Mouse (Mus musculus) liver, embryonic 14.5 days (tissue): ENCODE data around the gene Isl1. TPM values are rescaled to one million over a fixed set of nuclear protein-coding genes. Genes with fewer than 3 reads are reported as not detected.

ENCODE experiments used
- ATAC-seq: fragments of 200-750 bp; cut with Nextera tagmentation; 2 replicates; pipeline ENCODE4 v1.8.0; 2017; ENCODE audit warnings: moderate number of reproducible peaks, mild to moderate bottlenecking, moderate library complexity; ENCODE audit not compliant: insufficient read depth
- DNase-seq, 3 experiments: peaks; one replicate each; pipeline ENCODE4 v3.0.0-alpha.2; 2012 to 2013; ENCODE audit warnings: low read depth in 3 of 3, low spot score in 3 of 3
- H3K27ac ChIP-seq: fragments of 300-500 bp; sonication (generic); 2 replicates; pipeline ENCODE4 v1.5.1; 2014; ENCODE audit warnings: moderate library complexity, mild to moderate bottlenecking, control low read depth, inconsistent platforms
- H3K27me3 ChIP-seq: fragments of 300-500 bp; sonication (generic); 2 replicates; pipeline ENCODE4 v1.6.1; 2014; ENCODE audit warnings: mild to moderate bottlenecking, low read length, moderate library complexity; ENCODE audit not compliant: control insufficient read depth, insufficient read depth
- H3K36me3 ChIP-seq: fragments of 300-500 bp; sonication (generic); replicated peaks from 2 replicates; pipeline ENCODE4 v1.6.1; 2014; ENCODE audit warnings: low read depth; ENCODE audit not compliant: control insufficient read depth, insufficient read depth
- H3K4me1 ChIP-seq, 2 experiments: fragments of 200-500 bp in 1 of 2; fragments of 300-500 bp in 1 of 2; sonication (generic) in 1 of 2; replicated peaks; 2 replicates each; pipeline ENCODE4 v1.6.1; 2012 to 2014; ENCODE audit warnings: antibody characterized with exemption in 1 of 2, inconsistent platforms in 1 of 2, low read length in 1 of 2; ENCODE audit not compliant: control insufficient read depth in 2 of 2, insufficient read depth in 2 of 2
- H3K4me2 ChIP-seq: fragments of 300-500 bp; sonication (generic); 2 replicates; pipeline ENCODE4 v1.6.1; 2014; ENCODE audit warnings: low read depth, mild to moderate bottlenecking, control low read depth, moderate library complexity
- H3K4me3 ChIP-seq, 2 experiments: fragments of 200-500 bp in 1 of 2; fragments of 300-500 bp in 1 of 2; sonication (generic) in 1 of 2; 2 replicates each; pipeline ENCODE4 v1.5.1; 2012 to 2014; ENCODE audit warnings: low read depth in 2 of 2, low read length in 2 of 2, mild to moderate bottlenecking in 2 of 2, control low read depth in 1 of 2, inconsistent platforms in 1 of 2, moderate library complexity in 1 of 2; ENCODE audit not compliant: insufficient read depth in 1 of 2
- H3K9ac ChIP-seq: fragments of 300-500 bp; sonication (generic); replicated peaks from 2 replicates; pipeline ENCODE4 v1.6.1; 2014; ENCODE audit warnings: mild to moderate bottlenecking, control low read depth, moderate library complexity
- H3K9me3 ChIP-seq: fragments of 300-500 bp; sonication (generic); 2 replicates; pipeline ENCODE4 v1.6.1; 2016; ENCODE audit warnings: low read length, mixed read lengths; ENCODE audit not compliant: control insufficient read depth
- CTCF ChIP-seq: IDR thresholded peaks from 2 replicates; pipeline ENCODE4 v1.5.1; 2016; ENCODE audit warnings: antibody characterized with exemption, low read depth, control low read depth
- EP300 ChIP-seq: IDR thresholded peaks from 2 replicates; pipeline ENCODE4 v1.6.1; 2016; ENCODE audit warnings: antibody characterized with exemption, low read depth
- WGBS: fragments of 180-500 bp; shearing (Covaris S2); extraction: QIAGEN DNeasy Blood & Tissue Kit; methylation state at CpG from one replicate; pipeline ENCODE4 v1.1.7; 2014; ENCODE audit not compliant: insufficient replicate concordance; 5-methylcytosine and 5-hydroxymethylcytosine counted together
- polyA plus RNA-seq, 2 experiments: library from polyadenylated mRNA; depleted of rRNA in 1 of 2; stranded (reverse) in 1 of 2; unstranded in 1 of 2; fragments of >200 nt; fragmentation: Nextera tagmentation in 1 of 2; extraction: Ambion mirVana in 1 of 2; gene quantifications; 2 replicates each; pipeline versions ENCODE4 v1.2.1 to v1.2.3; 2012 to 2014

The Isl1 gene
- polyA plus RNA-seq, 2 experiments = 0.23 to 0.27 TPM

- WGBS = 15% methylated on average over 2 of the region's 2 CpGs
- H3K4me1 ChIP-seq = no peaks in the 10 kb centered on the region
- H3K36me3 ChIP-seq = no peaks in the 10 kb centered on the region
- no peaks in the 10 kb centered on the region for H3K9me3 ChIP-seq
- no peak overlapping the region for H3K27ac ChIP-seq
- no peak for ATAC-seq
- no peak overlapping the region for H3K4me3 ChIP-seq
- no peak overlapping the region for H3K4me2 ChIP-seq
- H3K9ac ChIP-seq = no peak overlapping the region
- TF ChIP-seq EP300 (no peak), CTCF (no peak)
- DNase-seq = no peak
- peaks cover 72% of the 10 kb centered on the region for H3K27me3 ChIP-seq
Observed at GRCm38 (mm10) chr13:116305721-116306120, 3.8 kb downstream of the Isl1 start.

- Histone ChIP-seq H3K9ac (no peak overlapping the region), H3K27ac (no peak overlapping the region), H3K4me2 (no peak overlapping the region), H3K4me1 (no peaks in the 10 kb centered on the region), H3K36me3 (no peaks in the 10 kb centered on the region), H3K4me3 (no peak overlapping the region), H3K9me3 (no peaks in the 10 kb centered on the region), H3K27me3 (peaks cover 66% of the 10 kb centered on the region)
- no peak for TF ChIP-seq EP300
- no peak for TF ChIP-seq CTCF
- no peak for DNase-seq
- no peak for ATAC-seq
- 3% methylated on average over 25 of the region's 25 CpGs for WGBS
Observed at GRCm38 (mm10) chr13:116304713-116305470, 4.6 kb downstream of the Isl1 start.

GRCm38 (mm10) chr13:116303766-116304165 is 5.7 kb downstream of the Isl1 start:
- Histone ChIP-seq H3K9ac (no peak overlapping the region), H3K27ac (no peak overlapping the region), H3K36me3 (no peaks in the 10 kb centered on the region), H3K9me3 (no peaks in the 10 kb centered on the region), H3K4me1 (no peaks in the 10 kb centered on the region), H3K4me2 (no peak overlapping the region), H3K4me3 (no peak overlapping the region), H3K27me3 (peaks cover 64% of the 10 kb centered on the region)
- ATAC-seq (no peak), DNase-seq (no peak)
- TF ChIP-seq EP300 = no peak
- TF ChIP-seq CTCF = no peak
- 13% methylated on average over 6 of the region's 6 CpGs for WGBS

GRCm38 (mm10) chr13:116302861-116303260 is 6.6 kb downstream of the Isl1 start:
- peaks cover 60% of the 10 kb centered on the region for H3K27me3 ChIP-seq
- no peak for DNase-seq
- H3K4me3 ChIP-seq = no peak overlapping the region
- H3K4me1 ChIP-seq = no peaks in the 10 kb centered on the region
- H3K9ac ChIP-seq = no peak overlapping the region
- H3K9me3 ChIP-seq = no peaks in the 10 kb centered on the region
- TF ChIP-seq CTCF = no peak
- no peak for TF ChIP-seq EP300
- H3K4me2 ChIP-seq = no peak overlapping the region
- H3K27ac ChIP-seq = no peak overlapping the region
- WGBS = 36% methylated on average over 15 of the region's 15 CpGs
- no peaks in the 10 kb centered on the region for H3K36me3 ChIP-seq
- ATAC-seq = no peak

- Histone ChIP-seq H3K36me3 (no peaks in the 10 kb centered on the region), H3K9me3 (no peaks in the 10 kb centered on the region), H3K27me3 (peaks cover 64% of the 10 kb centered on the region), H3K4me2 (no peak overlapping the region), H3K9ac (no peak overlapping the region), H3K27ac (no peak overlapping the region), H3K4me1 (no peaks in the 10 kb centered on the region), H3K4me3 (no peak overlapping the region)
- 30% methylated on average over 3 of the region's 3 CpGs for WGBS
- no peak for DNase-seq
- TF ChIP-seq EP300 (no peak), CTCF (no peak)
- no peak for ATAC-seq
Observed at GRCm38 (mm10) chr13:116301706-116302105, 7.8 kb downstream of the Isl1 start.
